Mouse (Mus musculus) adrenal gland, postnatal 4 days (tissue): Measurements from ENCODE around the gene Wrap53. TPM values are rescaled to one million over a fixed set of nuclear protein-coding genes. Genes with fewer than 3 reads are reported as not detected.
"Not testable (repeated sequence)": the region's sequence is repeated elsewhere in the genome, so short reads cannot be mapped to it uniquely, and the experiment has no call there.

Experiments
- DNase-seq, 2 experiments: peaks; one replicate each; pipeline ENCODE4 v3.0.0; 2021 to 2022; ENCODE audit warnings: low spot score in 2 of 2, mixed read lengths in 2 of 2
- long read RNA-seq, 2 experiments: library from polyadenylated mRNA; stranded (forward); transcript quantifications; one replicate each; pipeline ENCODE4 v2.0.0; 2021
- total RNA-seq, 2 experiments: library from RNA; stranded (reverse); gene quantifications; 2 replicates each; pipeline ENCODE4 v1.2.3; 2021

Gene Wrap53
- 10 to 100 TPM; 13.0 to 13.1 TPM for total RNA-seq
- long read RNA-seq, experiment 1, transcript Wrap53-201 (10 exons, 1,891 nt): major isoform, 12 of 13 reads
- long read RNA-seq, experiment 1, partial matches to known transcripts: 0 of 13 reads
- long read RNA-seq, experiment 1, other reads (novel, unspliced or antisense): 1 of 13 reads
- long read RNA-seq, experiment 2, transcript Wrap53-201 (10 exons, 1,891 nt): major isoform, 18 of 30 reads
- long read RNA-seq, experiment 2, partial matches to known transcripts: 4 of 30 reads
- long read RNA-seq, experiment 2, other reads (novel, unspliced or antisense): 8 of 30 reads

GRCm38 (mm10) chr11:69580091-69580514, at the start of gene Wrap53, which contains the start of gene Trp53:
Wrap53 (minus strand) TSS chr11:69580255.
Trp53 (plus strand) TSS chr11:69580359.
- DNase-seq: peak; percentile 62 to 86

DNA sequence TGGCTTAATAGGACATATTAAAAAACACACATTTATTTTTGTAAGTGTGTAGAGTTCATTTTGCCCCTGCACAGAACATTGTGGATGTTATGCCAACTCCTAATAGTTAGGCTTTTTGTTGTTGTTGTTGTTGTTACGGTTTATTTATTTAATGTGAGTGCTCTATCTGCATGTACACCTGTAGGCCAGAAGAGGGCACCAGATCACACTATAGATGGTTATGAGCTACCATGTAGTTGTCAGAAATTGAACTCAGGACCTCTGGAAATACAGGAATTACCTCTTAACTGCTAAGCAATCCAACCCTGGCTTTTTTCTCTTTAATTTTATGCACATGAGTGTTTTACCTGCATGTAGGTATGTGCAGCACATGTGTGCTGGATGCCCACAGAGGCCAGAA, 49.7 kb upstream of the Wrap53 start:
- DNase-seq: no peak

GRCm38 (mm10) chr11:69628286-69628685, 48.2 kb upstream of the Wrap53 start:
- DNase-seq: peak in 1 of 2 experiments; percentile 50

DNA sequence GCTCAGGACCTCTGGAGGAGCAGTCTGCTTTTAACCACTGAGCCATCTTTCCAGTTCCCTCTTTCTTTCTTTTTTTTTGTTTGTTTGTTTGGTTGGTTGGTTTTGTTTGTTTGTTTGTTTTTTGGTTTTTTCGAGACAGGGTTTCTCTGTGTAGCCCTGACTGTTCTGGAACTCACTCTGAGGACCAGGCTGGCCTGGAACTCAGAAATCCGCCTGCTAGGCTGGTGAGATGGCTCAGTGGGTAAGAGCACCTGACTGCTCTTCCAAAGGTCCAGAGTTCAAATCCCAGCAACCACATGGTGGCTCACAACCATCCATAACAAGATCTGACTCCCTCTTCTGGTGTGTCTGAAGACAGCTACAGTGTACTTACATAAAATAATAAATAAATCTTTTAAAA, 44.3 kb upstream of the Wrap53 start:
- not testable (repeated sequence) for DNase-seq

DNA sequence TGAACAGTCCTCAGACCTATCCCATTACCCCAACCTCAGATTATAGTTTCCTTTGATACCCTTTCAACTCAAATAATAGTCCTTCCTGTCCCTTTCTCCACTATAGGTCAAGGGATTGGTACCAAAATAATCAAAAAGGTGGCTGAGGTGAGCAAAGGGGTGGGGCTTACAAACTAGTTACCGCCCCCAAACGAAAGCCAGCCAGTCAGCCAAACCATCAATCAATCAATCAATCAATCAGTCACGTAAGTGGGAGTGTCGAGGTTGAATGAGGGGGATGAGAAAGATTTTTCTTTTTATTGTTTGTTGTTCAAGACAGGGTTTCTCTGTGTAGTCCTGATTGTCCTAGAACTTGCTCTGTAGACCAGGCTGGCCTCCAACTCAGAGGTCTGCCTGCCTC, 43.0 kb upstream of the Wrap53 start:
- no peak for DNase-seq

DNA sequence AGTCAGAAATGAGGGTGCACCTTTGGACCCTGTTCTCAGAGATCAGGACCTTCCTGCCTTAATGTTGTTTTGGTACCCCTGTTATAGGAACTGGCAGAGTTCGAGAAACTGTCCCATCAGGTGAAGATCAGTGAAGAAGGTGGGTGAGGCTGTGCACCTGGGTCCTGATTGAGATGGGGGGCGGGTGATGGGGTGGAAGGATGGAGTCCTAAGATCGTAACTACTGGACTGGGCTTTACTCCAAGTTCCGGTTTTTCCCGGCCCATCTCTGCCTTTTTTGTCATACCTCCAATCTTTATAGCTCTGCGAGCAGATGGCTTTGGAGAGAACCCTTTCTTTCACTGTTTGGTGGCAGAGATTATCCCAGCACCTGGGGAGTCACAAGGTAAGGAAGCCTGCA, 42.4 kb upstream of the Wrap53 start:
- no peak for DNase-seq

DNA sequence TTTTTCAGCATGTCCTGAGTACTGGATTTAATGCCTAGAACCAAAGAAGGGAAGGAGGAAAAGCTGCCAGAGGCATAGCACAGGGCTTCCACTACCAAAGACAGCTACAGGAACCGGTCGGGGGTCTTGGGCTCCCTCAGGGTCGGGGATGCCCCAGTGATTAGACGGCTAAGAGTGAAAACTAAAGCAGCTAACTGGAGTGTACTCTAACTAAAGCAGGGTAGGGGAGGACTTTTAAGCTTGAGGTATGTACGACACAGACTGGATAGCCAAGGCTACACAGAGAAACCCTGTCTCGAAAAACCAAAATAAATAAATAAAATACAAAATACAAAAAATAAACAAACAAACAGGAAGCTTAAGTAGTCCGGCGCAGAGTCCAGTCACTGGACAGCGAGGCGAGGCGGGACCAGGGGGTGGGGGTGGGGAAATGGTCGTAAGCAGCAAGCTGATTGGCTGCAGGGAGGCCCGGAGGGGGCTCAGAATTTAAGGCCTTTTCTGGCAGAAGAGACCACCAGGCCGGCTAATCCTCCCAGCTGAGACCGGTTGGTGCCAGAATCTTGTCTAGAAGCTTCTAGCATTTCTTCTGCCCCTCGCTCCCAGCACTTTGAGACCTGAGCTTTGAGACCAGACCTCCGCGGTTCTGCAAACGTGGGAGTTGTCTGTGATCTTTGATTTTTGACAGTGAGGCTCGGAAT, 41.7 kb upstream of the Wrap53 start, which contains the start of gene Sat2:
Gene Sat2 (plus strand): TSS at position 454 of the 698 bp plus-strand sequence.
- DNase-seq: peak in 1 of 2 experiments; percentile 30

- no peak for DNase-seq
Measured at GRCm38 (mm10) chr11:69620394-69621081, 40.5 kb upstream of the Wrap53 start.

GRCm38 (mm10) chr11:69617805-69618204, 37.8 kb upstream of the Wrap53 start, which contains the start of gene Shbg:
Shbg (minus strand) TSS chr11:69617905.
- DNase-seq: no peak

GRCm38 (mm10) chr11:69616781-69617180, 36.7 kb upstream of the Wrap53 start:
- DNase-seq: no peak

- DNase-seq: not testable (repeated sequence)
Measured at GRCm38 (mm10) chr11:69614257-69614588, 34.2 kb upstream of the Wrap53 start.

DNA sequence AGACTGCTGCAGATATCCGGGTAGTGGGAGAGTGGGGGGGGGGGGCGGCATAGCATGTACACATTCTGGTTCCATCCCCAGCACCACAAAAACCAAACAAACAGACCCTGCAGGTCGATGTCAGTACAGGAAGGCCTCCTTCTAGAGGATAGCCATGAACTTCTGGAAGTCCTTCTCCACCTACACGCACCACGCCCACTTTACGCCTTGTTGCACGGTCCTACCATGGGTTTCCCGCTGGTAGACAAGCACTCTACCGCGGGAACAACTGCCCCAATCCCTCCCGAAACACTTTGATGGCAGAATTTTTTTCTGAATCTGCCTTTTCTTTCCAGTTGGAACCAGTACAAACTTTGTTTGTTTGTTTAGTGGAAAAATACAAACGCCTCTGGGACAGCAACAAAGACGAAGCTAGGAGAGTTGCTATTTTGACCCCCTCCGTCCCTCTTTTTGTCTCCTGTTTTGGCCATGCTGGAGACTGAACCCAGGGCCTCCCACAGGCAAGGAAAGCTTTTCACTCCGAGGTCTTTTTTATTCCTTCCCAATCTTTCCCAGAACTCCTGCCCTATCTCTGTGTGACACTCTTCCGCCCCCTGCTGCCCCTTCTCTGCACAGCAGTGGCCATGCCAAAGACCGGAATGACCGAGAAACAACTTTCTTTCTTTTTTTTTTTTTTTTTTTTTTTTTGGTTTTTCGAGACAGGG, 33.6 kb upstream of the Wrap53 start:
- peak; percentile 63 to 82 for DNase-seq

- DNase-seq: no peak
Measured at GRCm38 (mm10) chr11:69610899-69611298, 30.8 kb upstream of the Wrap53 start.

DNA sequence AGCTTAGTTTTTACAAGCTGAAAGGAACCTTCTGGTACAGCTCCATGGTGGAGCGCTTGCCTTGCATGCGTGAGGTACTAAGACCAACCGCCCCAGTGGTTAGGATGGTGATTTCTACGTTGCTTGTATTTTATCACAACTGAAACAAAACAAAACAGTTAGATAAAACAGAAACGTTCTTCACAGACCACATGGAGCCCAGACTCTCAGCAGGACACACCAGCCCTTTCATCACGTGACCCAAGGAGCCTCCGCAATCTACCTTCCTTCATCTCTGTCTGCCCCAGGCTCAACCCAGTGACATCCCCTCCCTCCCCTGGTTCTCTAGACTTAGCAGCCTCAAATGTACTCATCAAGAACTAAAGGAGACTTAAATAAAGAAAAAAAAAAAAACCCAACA, 29.4 kb upstream of the Wrap53 start:
- no peak for DNase-seq

DNA sequence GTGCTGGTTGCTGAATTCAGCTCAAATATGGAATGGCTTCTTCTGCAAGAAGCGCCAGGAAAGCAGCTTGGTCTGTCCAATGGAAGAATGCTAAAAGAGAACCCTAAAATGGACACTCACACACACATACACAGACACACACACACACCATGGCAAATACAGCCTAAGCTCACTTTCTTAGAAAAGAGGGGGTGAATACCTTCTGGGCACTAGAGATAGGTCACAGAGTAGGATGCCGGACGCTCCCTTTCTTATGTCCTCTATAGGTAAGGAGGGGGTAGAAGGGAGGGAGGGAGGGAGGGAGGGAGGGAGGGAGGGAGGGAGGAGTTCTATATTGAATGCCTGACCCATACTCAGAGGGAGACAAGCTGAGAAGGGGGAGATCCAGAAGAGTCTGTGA, 28.5 kb upstream of the Wrap53 start:
- no peak for DNase-seq

DNA sequence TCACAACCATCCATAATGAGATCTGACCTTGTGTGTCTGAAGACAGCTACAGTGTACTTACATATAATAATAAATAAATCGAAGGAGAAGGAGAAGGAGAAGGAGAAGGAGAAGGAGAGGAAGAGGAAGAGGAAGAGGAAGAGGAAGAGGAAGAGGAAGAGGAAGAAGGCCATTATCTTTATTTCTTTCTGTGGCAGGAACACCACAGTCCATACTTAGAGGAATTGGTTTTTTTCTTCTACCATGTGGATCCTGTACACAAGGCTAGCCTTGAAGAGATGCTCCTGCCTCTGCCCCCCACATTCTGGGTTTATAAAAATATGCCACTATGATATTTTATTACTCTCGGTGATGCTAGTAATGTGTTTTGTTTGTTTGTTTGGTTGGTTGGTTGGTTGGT, 26.8 kb upstream of the Wrap53 start:
- no peak for DNase-seq

GRCm38 (mm10) chr11:69606491-69606795, 26.4 kb upstream of the Wrap53 start:
- no peak for DNase-seq

GRCm38 (mm10) chr11:69605726-69606490, 25.9 kb upstream of the Wrap53 start, which contains the start of gene Atp1b2:
Atp1b2 (minus strand) TSS chr11:69605942.
- DNase-seq: peak; percentile 53 to 60

DNA sequence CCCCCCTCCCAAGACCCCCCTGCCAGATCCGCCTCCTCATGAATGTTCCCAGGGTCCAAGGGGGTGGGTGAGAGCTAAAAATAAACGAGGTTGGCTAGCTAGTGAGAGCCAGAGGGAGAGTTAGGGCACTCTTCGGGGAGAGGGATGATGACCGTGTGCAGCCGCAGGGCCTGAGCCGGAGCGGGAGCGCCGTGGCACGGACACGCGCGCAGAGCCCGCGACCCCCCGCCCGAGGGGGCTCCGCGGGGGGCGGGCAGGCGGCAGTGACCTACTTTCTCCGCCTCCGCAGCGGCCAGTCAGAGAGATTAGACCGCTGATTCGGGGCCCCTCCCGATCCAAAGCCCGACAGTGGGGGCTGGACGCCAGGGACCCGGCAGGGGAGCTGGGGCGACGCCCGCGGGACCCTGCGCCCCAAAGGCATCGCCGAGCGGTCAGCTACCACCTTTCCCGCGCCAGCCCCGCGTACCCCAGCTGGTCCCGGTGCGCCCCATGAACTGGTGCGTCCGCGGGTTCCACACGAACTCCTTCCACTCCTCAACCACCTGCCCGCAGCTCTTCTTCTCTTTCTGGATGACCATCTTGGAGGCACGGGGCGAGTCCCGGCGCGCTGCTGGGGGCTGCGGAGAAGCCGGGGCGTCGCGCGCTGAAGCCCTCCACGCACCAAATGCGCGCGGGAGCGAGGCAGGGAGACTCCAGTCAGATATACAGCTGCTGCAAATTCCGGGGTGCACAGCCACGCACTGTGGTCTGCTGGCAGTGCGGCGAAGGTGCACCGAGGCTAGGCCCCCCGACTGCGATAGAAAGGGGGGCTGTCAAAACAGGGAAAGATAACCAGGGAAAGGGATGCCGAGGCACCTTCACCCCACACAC, 25.0 kb upstream of the Wrap53 start:
- DNase-seq: no peak

GRCm38 (mm10) chr11:69604347-69604746, 24.3 kb upstream of the Wrap53 start:
- DNase-seq: no peak
